Mouse (Mus musculus) v-Abl transformed pro-B cells (cell line): Measurements from ENCODE around the gene Ceacam1.

Experiments
- in situ Hi-C, 2 experiments: fragments of 400-800 bp; cut with MboI; formaldehyde crosslinking; loops; one replicate each; pipeline ENCODE4 v1.15.1; 2025; ENCODE audit not compliant: unreplicated experiment in 2 of 2

Ceacam1 gene

DNA sequence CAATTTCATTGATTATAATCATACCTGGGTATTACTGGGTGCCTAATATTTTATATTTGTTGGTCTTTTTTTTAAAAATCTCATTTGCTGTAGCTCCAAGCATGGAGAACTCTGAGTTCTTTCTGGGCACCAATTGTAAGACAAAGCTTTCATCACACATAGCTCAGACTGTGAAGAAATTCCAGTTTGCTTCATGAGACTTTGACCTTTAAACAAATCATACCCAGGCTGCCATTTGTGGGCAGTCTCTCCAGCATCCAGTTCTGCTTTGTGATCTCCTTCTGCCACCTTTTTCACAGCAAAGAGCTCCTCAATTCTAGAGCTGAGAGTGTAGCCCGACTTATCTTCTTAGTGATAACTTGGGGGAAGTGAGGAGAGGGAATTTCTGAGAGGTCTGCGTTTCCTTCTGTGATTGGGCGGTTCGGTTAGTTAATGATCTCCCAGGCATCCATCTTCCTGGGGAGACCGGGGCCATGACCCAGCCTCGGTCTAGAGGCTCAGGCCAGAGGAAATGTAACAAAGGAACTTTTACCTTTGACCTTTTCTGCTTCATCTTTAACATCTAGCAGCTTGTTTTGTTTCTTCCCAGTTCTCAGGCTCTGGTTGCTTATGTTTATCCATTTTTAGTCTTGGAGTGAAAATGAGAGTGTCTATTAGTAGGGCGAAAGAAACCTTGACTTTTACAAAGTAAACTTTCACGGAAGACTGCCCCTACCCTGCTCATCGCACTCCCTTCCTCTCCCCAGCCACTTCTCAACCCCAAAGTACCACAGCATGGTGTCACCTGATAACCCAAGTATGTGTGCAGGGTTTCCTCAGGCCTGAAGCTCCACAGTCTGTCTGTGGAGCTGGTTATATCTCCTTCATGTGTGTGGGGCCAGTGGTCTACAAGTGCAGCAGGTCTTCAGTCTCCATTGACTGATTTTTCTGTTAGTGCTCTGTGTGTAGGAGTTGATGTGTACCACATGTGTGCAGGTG lies 27.2 kb downstream of the Ceacam1 start:
- in situ Hi-C loops = no loop called here

DNA sequence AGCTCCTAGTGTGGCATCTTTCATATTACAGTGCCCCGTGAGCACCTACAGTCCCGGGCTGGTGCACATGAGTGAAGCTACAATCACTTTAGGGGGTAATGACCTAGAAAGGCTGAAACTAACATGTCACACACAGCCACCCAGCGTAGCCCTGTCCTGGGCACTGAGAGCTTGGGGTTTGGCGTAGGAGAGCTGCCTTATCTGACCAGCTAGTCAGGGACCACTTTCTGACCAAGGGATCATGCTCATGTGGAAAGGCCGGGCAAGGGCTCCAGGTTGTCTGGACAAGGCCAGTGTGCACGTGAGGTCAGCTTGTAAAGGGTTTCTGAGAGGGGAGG lies 36.6 kb downstream of the Ceacam1 start:
- in situ Hi-C loops = no loop called here

DNA sequence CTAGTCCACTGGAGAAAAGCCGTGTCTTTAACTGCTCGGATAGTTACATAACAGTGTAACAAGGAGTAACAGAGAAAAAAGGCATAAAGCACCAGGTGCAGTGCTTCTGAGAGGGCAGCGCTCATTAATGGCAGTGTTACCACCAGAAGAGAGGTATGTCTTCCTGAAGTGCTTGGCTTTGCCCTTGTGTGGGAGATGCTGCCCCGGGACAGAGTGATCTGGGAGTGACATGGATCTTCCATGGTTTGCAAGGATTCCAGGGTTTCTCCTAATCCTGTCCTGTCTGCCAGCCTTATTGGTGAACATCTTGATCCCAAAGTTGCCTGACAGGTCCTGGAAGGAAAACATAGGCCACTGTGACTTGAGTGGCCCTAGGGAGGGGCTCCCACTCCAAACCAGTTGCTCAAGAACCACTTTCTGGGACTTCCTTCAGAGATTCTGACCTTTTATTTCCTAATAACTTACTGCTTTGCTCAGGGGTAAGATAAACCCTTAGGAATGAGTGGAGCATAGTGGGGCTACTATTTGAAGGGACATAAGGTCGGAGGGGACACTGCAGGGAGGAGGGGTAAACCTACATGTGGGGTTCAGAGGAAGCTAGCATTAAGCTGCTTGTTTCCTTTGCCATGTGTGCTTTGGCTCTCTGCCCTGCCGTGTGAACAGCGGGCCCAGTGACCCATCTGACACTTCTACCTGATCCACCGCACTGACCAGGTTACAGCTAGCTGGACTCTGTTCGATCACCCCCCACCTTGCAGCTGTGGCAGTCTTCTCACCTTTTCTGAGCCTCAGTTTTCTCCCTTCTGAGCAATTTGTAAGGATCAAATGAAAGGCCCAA lies 37.2 kb downstream of the Ceacam1 start:
- in situ Hi-C loops = no loop called here

DNA sequence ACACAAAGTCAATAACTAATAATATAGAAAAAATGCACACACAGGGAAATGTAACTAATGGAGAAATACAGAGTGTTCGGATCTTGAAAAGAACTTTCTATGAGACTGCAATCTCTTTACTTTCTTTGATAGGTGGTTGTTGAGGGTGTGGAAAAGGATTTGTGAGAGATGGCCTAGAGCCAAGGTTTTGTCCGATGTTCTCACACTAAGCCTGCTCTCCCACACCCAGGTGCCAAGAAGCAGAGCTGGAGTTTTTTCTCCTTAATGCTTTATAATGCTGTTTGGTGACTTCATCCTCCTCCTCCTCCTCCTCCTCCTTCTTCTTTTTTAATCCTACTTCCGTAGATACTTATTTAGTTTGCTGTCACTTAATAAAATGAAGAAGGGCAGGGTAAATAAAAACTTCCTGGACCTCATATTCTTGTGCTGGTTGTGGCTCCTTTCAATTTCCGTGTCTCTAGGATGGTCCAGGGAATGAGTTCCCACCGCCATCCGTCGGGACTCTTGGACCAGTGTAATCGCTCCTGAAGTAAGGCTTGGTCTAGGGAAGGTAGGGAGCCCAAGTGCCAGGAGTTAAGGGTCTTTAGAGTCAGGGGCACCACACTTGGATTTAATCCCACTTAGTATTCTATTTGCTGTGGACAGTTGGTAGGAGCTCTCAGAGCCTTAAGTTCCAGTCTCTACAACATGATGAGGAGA lies 38.1 kb downstream of the Ceacam1 start:
- in situ Hi-C loops = no loop called here

DNA sequence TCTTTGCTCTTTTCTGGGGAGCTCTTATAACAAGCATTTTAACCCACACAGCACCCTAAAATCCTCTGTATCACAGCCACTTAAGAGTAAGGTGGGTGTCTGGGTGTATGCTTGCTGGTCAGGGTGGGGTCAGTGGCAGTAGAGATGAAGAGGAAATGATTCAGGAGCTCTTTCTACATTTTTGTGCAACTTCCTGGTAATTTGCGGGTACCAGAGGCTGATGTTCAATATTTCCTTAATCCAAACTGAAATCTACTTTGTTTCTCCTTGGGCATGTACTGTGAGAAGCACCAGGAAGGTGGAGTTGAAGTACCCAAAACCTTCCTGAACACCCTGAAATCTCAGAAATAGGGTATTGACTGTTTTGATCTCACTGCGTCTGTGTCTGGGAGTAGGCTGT lies 40.7 kb downstream of the Ceacam1 start:
- in situ Hi-C loops = no loop called here

DNA sequence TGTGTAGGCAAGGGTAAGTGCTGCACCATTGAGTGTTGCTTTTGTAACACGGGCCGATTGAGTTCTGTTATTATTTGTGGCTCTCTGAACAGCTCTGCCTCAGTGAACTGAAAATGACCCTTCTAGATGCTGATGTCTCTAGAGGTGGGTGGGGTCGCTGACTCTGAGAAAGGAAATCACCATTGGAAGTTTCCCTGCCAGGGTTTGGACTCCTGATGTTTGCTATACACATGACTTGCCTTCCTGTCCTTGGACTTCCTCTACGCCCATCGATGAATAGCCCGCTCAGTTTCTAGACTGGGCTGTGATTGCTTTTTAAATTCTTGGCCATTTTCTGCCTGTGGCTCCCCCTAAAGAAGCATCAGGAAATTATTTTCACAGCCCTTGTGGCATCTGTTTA lies 41.2 kb downstream of the Ceacam1 start:
- in situ Hi-C loops = no loop called here

DNA sequence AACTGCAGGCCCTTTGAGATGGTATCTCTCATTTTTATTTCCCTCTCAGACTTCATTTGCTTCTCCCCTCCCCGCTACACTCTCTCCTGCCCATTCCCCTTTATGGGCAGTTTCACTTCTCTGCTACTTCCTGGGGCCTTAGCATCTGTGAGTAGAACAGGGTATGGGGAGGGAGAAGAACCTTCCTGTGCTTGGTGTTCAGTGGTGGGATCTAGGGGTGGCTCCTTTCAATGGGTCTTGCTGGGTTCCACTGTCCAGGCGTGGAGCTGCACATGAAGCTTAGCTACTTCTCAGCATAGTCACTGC lies 41.9 kb downstream of the Ceacam1 start:
- in situ Hi-C loops = no loop called here

DNA sequence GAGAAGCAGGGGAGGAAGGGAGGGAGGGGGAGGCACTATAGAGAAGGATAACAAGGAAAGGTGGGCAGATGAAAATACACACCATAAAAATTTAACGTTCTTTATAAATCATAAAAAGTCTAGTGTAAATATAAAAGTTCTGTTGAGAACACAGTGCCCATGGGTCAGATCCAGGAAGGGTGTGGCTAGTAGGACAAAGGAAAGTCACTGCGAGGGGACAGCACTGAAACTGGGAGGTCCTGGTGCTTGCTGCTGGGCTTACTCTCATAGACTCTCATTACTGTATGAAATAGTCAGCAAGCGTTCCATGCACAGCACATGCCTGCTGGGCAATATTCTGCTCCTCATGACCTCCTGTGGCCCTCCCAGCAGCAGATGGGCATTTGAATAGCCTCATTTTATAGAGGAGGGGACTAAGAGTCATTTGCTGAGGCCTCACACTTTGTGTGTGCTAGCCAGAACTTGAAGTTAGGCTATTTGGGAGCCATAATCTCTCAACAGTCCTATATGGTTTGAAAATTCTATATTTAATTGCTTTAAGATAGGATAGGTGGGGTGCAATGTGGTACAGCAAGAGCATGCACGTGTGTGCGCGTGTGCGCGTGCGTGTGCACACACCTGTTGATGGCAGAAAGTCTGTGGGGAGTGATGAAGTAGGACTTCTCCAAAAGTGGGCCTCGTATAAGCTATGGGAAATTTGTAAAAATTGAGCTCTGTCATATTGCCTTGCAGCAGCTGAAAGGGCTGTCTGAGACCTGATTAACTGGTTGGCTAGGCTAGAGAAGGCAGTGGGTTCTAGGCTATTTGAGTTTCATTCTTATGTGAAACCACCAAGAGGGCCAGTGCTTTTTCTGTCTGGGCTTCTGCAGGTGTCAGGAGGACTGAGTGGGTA lies 42.5 kb downstream of the Ceacam1 start:
- in situ Hi-C loops = no loop called here

DNA sequence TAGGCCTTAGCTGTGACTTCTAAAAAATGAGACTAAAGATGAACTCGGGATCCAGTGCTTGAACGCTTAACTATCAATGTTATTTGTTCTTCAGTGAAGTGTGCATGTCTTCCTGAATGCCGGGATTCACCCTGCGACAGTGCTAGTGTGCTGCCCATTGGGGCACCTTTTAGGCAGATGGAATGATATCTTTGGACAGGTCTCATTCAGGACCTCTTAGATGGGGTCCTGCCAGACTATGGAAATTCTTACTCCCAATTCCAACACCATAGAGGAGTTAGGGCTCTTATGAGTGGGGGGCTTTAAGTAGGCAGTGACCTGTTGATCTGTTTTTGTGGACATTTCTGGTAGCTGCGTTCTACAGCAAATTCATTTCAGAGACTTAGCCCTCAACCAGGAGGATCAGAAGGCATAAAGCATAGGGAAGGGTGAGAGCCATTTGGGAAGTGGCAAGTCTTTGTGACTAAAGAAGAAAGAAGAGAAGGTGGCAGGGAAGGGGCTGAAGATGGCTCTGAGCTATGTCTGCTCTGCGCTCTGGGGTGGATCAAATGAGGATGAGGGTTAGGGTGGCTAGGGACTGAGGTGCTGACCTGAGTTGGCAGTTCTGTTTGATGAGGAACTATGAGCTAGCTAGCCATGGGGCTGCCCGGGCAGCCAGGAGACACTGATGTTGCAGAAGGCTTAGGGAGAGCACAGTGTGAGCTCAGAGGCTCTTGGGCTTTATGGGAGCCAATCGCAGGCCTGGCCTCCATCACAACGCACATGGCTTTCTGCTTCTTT lies 43.4 kb downstream of the Ceacam1 start:
- in situ Hi-C loops = no loop called here

DNA sequence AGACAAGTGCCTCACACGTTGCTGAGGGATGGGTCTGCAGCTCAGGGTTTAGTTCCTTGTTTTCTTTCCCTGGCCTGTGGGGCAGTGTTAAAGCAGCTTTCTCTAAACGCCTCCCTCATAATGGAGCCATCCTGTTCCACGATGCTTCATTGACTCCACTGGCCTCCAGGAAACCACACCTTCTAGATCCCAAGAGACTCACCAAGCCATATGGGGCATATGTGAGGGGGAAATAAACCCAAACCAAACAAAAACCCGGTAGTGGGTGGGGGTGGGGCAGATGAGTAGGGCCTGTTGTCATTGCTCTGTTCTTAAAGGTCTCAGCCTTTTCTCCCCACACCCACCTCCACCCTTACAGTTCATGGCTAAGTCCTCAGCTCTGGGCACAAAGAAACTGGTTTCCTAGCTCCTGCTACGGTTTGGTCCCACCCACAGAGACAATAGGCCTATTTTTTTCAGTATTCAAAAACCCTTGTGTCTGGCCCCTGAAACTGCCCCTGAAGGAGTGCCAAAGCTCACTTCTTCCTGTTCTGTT lies 44.3 kb downstream of the Ceacam1 start:
- in situ Hi-C loops = no loop called here

DNA sequence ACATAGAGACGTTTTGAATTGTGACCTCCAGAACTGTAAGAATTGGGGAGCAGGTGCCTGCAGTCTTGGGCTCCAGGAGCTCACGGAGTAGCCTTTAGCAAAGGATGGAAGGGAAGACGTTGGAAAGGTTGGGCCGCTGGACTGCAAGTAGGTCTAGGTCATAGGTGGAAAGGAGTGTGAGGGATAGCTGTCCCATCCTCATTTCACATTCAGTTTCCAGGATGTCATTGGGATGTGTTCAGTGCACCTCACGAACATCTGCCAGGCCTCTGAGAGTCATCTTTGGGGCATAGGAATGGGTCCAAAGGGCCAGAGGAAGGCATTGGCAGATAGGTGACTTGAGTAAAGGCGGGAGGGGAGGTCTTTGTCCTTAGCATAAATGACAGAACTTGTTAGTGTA lies 45.0 kb downstream of the Ceacam1 start:
- in situ Hi-C loops = no loop called here

DNA sequence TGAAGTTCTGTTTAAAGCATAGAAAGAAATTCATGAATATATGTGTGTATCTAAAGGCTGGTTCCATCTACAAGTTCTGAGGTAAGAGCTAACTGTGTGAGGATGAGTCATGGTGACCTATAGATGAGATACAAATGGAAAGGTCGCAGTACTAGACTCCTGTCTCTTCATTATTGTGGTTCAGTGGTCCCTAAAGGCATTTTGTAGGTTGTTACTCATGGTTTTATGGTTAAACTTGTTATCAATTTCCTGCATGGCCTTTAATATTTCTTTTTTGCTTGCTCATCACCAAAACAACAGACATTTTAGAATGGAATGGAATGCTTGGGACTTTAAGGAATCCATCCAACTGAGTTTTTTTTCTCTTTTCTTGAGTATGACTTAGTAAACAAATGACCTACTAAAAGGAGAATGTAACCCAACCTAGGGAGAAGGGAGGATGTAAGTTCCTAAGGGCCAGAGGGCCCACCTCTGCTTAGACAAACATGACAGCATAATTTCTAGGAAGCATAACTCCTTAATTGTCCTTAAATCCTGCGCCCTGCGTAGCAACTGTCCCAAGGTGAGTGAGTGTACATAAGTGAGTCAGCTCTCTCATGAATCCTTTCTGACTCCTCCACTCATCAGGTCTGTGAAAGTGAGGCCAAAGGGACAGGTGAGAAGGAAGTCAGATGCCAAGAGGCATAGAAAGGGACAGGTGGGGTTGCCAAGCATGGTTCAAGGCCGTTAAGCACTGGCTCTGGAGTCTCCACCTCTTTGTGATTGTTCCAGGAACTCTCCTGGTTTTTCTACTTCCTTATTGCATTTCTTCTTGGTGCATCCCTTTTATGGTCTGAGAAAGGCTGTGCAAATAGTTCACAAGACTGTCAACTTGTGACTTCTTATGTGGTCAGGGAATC lies 47.3 kb downstream of the Ceacam1 start:
- in situ Hi-C loops = loop anchor here (5.0 to 10.0 kb wide), 3 partner anchors 47 to 225 kb away; partner anchors contain the start of genes Ceacam1 (in 2 of the 2), Bckdha (in 1 of the 2) and Exosc5 (in 1 of the 2)

DNA sequence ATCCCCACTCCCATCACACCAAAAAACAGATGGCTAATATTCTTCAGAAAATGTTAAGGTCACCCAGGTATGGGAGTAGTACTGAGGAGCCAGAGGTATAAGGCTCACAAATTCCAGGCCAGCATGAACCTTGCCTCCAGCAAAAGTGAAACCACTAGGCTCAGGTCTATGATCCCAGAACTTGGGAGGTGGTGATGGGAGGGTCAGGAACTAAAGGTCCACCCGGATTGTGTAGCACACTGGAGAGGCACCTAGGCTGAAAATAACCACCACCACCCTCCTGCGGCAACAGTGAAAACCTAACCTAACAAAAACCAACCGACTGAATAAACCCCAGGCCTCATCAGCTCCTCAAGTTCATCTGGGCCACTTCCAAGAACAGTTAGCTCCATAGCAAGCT lies 49.1 kb downstream of the Ceacam1 start:
- in situ Hi-C loops = loop anchor here (5.0 to 10.0 kb wide), 3 partner anchors 49 to 226 kb away; partner anchors contain the start of genes Ceacam1 (in 2 of the 2), Bckdha (in 1 of the 2) and Exosc5 (in 1 of the 2)

DNA sequence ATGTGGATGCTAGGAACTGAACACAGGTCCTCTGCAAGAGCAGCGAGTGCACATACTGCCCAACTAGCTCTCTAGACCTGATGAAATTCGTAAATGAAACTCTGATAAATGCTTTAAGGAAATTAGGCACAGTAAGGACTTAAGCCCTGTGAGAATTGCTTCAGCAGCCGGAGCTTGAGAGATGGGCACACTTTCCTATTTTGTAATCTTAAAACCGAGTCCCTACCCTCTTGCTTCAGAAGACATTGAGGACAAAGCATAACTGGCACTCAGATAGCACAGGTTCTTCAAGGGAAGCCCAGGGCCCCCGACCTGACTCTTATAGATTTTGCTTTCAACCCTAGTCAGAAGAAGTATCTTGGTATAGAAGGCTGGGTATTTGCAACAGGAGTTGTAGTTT lies 50.3 kb downstream of the Ceacam1 start:
- in situ Hi-C loops = loop anchor here (5.0 to 10.0 kb wide), 3 partner anchors 50 to 228 kb away; partner anchors contain the start of genes Ceacam1 (in 2 of the 2), Bckdha (in 1 of the 2) and Exosc5 (in 1 of the 2)

DNA sequence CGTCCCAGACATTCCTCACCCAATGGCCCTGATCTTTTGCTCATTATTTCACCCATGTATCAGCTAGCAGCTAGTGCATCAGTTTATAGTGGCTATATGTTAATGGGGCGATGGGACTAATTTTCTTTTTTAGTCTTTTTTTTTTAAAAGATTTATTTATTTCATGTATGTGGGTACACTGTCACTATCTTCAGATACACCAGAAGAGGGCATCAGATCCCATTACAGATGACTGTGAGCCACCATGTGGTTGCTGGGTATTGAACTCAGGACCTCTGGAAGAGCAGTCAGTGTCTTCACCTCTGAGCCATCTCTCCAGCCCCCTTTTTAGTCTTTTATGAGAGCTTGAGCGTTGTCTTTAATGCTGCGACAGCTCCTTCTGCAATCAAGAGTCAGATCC lies 51.0 kb downstream of the Ceacam1 start:
- in situ Hi-C loops = loop anchor here (5.0 to 10.0 kb wide), 3 partner anchors 51 to 228 kb away; partner anchors contain the start of genes Ceacam1 (in 2 of the 2), Bckdha (in 1 of the 2) and Exosc5 (in 1 of the 2)

DNA sequence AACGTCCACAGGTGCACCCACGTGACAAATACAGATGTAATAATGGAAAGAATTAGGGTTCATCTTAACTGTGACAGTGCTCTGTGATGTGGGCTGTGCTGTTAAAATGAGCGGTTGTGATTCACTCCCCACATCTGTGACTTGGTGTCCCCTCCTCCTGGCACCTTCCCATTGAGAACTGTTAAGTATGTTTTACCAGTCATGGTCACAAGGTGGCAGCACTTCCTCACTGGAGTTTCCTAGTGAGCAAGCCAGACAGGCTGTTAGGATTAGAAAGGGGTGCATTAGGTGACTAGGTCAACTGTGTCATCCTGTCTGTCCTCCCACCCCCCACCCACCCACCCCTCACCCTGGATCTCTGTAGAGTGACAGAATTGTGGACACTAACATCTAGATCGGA lies 53.0 kb downstream of the Ceacam1 start:
- in situ Hi-C loops = loop anchor here in 1 of 2 experiments (5.0 to 10.0 kb wide), 2 partner anchors 178 to 230 kb away; partner anchors contain the start of genes Bckdha and Exosc5

DNA sequence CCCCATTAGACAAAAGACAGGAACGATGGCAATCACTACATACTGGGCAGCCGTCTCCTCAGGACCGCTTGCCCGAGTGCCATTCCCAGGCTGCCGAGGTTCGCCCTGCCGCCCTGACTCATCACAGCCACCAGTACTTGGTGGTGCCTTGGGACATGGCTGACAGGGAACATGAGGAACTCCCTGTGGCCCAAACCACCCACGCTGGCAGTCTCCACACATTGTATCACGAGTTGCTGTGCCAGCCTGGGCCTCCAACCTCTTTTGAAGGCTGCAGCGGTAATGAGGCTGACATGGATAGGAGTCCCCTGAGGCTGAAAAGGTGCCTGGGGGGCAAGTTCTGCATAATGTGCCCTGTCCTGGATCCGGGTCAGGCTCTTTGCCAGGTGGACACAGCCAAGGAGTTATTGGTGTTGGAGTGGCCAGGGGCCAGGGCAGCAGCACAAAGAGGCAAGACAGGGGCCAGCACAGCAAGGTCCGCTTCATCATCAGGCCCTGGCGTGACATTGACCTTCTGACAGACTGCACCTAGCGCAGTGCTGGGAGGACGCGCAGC lies 55.0 kb downstream of the Ceacam1 start:
- in situ Hi-C loops = loop anchor here in 1 of 2 experiments (5.0 to 10.0 kb wide), 2 partner anchors 180 to 232 kb away; partner anchors contain the start of genes Bckdha and Exosc5
